ENCODE assay signal across 10 mouse cellular contexts in the genomic region with DNA sequence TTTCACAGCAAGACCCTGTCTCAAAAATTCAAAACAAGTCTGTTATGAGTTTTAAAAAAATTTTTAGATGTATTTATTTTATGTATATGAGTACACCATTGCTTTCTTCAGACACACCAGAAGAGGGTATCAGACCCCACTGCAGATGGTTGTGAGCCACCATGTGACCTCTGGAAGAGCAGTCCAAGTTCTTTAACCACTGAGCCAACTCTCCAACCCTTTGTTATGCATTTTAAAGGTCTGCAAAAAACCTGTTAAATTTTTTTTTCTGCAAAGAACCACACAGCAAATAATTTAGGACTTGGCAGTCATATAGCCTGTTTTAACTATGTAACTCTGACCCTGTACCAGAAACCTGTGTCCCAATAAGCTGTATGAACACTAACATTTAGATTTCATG. TPM values are rescaled to one million over a fixed set of nuclear protein-coding genes. Genes with fewer than 3 reads are reported as not detected.
DNase-seq lines count a peak whose midpoint lies in the region; ATAC-seq lines count a peak whose summit lies in the region.
"Had no signal": no experiment of that assay in that cellular context is flagged by ENCODE, and none has a peak within 500 bp of the region (broad histone marks: within the 10 kb centered on the region; RNA-seq: fewer than 3 reads in every experiment).

No protein-coding gene starts in this region.

- H3K9ac ChIP-seq in forebrain, embryonic 15.5 days (replicated peaks): no peak overlapping the region
- H3K9ac ChIP-seq in liver, embryonic 13.5 days: peak overlapping the region; percentile 92

- peak overlapping the region; percentile 62 for H3K4me2 ChIP-seq in forebrain, embryonic 15.5 days (replicated peaks)
- H3K4me2 ChIP-seq in liver, embryonic 13.5 days: peak overlapping the region; percentile 81

- H3K9me3 ChIP-seq in forebrain, embryonic 15.5 days: no peaks in the 10 kb centered on the region
- no peaks in the 10 kb centered on the region for H3K9me3 ChIP-seq in liver, embryonic 13.5 days (replicated peaks)

- H3K4me3 ChIP-seq in forebrain, embryonic 15.5 days: peak overlapping the region; percentile 55
- H3K4me3 ChIP-seq in liver, embryonic 13.5 days (replicated peaks): peak overlapping the region; percentile 93

- no peak overlapping the region for H3K27ac ChIP-seq in forebrain, embryonic 15.5 days (replicated peaks)
- peak overlapping the region; percentile 78 for H3K27ac ChIP-seq in liver, embryonic 13.5 days

- H3K36me3 ChIP-seq in forebrain, embryonic 15.5 days: 0 out of 2 replicates have a peak, but pooled peaks cover 7% of the 10 kb centered on the region
- H3K36me3 ChIP-seq in liver, embryonic 13.5 days: peaks cover 64% of the 10 kb centered on the region

- no peaks in the 10 kb centered on the region for H3K27me3 ChIP-seq in forebrain, embryonic 15.5 days
- H3K27me3 ChIP-seq in liver, embryonic 13.5 days: no peaks in the 10 kb centered on the region

- ATAC-seq in forebrain, embryonic 15.5 days (replicated peaks): no peak
- ATAC-seq in liver, embryonic 13.5 days (ENCODE audit: low read depth): no peak

- DNase-seq in 3T3-L1 (ENCODE audit: low read depth, low spot score) (peak; percentile 29), 416B (ENCODE audit: low read depth) (peak; percentile 47)
- no peak for DNase-seq in liver, embryonic 13.5 days
- DNase-seq in thymus, postnatal 36 days: no peak
- DNase-seq in T-cell, adult 2 months (ENCODE audit: low spot score): no peak
- DNase-seq in c-Kit-positive CD71-positive TER-119-positive erythroid progenitor cells, embryonic 14.5 days (ENCODE audit: low spot score): no peak
- DNase-seq: adrenal gland, adult 8-10 months; kidney, adult 8-10 months; thymus, adult 2 months had no signal

- H3K4me1 ChIP-seq in forebrain, embryonic 15.5 days: peaks cover 19% of the 10 kb centered on the region
- peaks cover 64% of the 10 kb centered on the region for H3K4me1 ChIP-seq in liver, embryonic 13.5 days (replicated peaks)

RNA-seq across cellular contexts. Expression of a gene that starts 1.0 kb away (rescaled TPM):
- 16.2 and 16.3 TPM in 2 replicates for polyA plus RNA-seq in forebrain, embryonic 15.5 days (2015; fragmentation: Nextera tagmentation; extraction: Ambion mirVana)
- 46.2 and 57.1 TPM in 2 replicates for polyA plus RNA-seq in liver, embryonic 13.5 days (2015; fragmentation: Nextera tagmentation; extraction: Ambion mirVana)

RNA-seq across cellular contexts. Expression of a gene that starts 11.7 kb away (rescaled TPM):
- polyA plus RNA-seq in forebrain, embryonic 15.5 days (2015; fragmentation: Nextera tagmentation; extraction: Ambion mirVana): 128 and 144 TPM in 2 replicates
- 277 and 297 TPM in 2 replicates for polyA plus RNA-seq in liver, embryonic 13.5 days (2015; fragmentation: Nextera tagmentation; extraction: Ambion mirVana)

RNA-seq across cellular contexts. Expression of a gene that starts 30.2 kb away (rescaled TPM):
- 111 and 119 TPM in 2 replicates for polyA plus RNA-seq in forebrain, embryonic 15.5 days (2015; fragmentation: Nextera tagmentation; extraction: Ambion mirVana)
- 159 and 167 TPM in 2 replicates for polyA plus RNA-seq in liver, embryonic 13.5 days (2015; fragmentation: Nextera tagmentation; extraction: Ambion mirVana)

RNA-seq across cellular contexts. Expression of a gene that starts 44.0 kb away (rescaled TPM):
- 55.0 and 56.2 TPM in 2 replicates for polyA plus RNA-seq in forebrain, embryonic 15.5 days (2015; fragmentation: Nextera tagmentation; extraction: Ambion mirVana)
- 49.1 and 54.9 TPM in 2 replicates for polyA plus RNA-seq in liver, embryonic 13.5 days (2015; fragmentation: Nextera tagmentation; extraction: Ambion mirVana)

RNA-seq across cellular contexts. Expression of a gene that starts 58.5 kb away (rescaled TPM):
- 36.3 and 36.6 TPM in 2 replicates for polyA plus RNA-seq in forebrain, embryonic 15.5 days (2015; fragmentation: Nextera tagmentation; extraction: Ambion mirVana)
- 27.0 and 34.3 TPM in 2 replicates for polyA plus RNA-seq in liver, embryonic 13.5 days (2015; fragmentation: Nextera tagmentation; extraction: Ambion mirVana)

Comparison
In these comparisons a context has a peak if more than half of its experiments do, and no peak if none do; other contexts are left out.
1. DNase-seq: peak in 3T3-L1 (single experiment) and 416B (single experiment); none in liver, embryonic 13.5 days (single experiment), thymus, postnatal 36 days (0 of 2), T-cell, adult 2 months (single experiment) and c-Kit-positive CD71-positive TER-119-positive erythroid progenitor cells, embryonic 14.5 days (single experiment).